Mouse (Mus musculus): ENCODE data around the gene Ttc21b. TPM values are rescaled to one million over a fixed set of nuclear protein-coding genes. Genes with fewer than 3 reads are reported as not detected.
"Not testable (repeated sequence)": the region's sequence is repeated elsewhere in the genome, so short reads cannot be mapped to it uniquely, and the experiment has no call there.

The Ttc21b gene
- polyA plus RNA-seq, 1 experiment = 33.2 TPM

- H3K4me1 ChIP-seq (ENCODE audit: control insufficient read depth, insufficient read depth, low read length) = no peaks in the 10 kb centered on the region
- no peak overlapping the region for H3K27ac ChIP-seq (ENCODE audit: control insufficient read depth, insufficient read depth, low read depth, low read length)
- no peaks in the 10 kb centered on the region for H3K27me3 ChIP-seq (ENCODE audit: control insufficient read depth, insufficient read depth, low read length)
- TF ChIP-seq CTCF (IDR thresholded peaks at IDR 0.05; ENCODE audit: control insufficient read depth, insufficient read depth, insufficient replicate concordance, low read depth, low read length) = no peak
- TF ChIP-seq POLR2A (IDR thresholded peaks at IDR 0.05; ENCODE audit: control insufficient read depth, low read depth, low read length) = no peak
- H3K36me3 ChIP-seq (ENCODE audit: control insufficient read depth, insufficient read depth, low read length) = peaks cover 1% of the 10 kb centered on the region; the same call in 1 of the 2 replicates
- H3K4me3 ChIP-seq (ENCODE audit: control insufficient read depth, low read depth, low read length) = no peak overlapping the region
These were observed 47.1 kb downstream of the Ttc21b start for GRCm38 (mm10) chr2:66209353-66209752.

GRCm38 (mm10) chr2:66206796-66207195, 49.6 kb downstream of the Ttc21b start:
- Histone ChIP-seq H3K4me3 (ENCODE audit: control insufficient read depth, low read depth, low read length) (no peak overlapping the region), H3K27me3 (ENCODE audit: control insufficient read depth, insufficient read depth, low read length) (no peaks in the 10 kb centered on the region), H3K4me1 (ENCODE audit: control insufficient read depth, insufficient read depth, low read length) (no peaks in the 10 kb centered on the region), H3K27ac (ENCODE audit: control insufficient read depth, insufficient read depth, low read depth, low read length) (no peak overlapping the region), H3K36me3 (ENCODE audit: control insufficient read depth, insufficient read depth, low read length) (peaks cover 1% of the 10 kb centered on the region)
- TF ChIP-seq CTCF (IDR thresholded peaks at IDR 0.05; ENCODE audit: control insufficient read depth, insufficient read depth, insufficient replicate concordance, low read depth, low read length) (no peak), POLR2A (IDR thresholded peaks at IDR 0.05; ENCODE audit: control insufficient read depth, low read depth, low read length) (no peak)

GRCm38 (mm10) chr2:66204218-66204617, 52.2 kb downstream of the Ttc21b start:
- H3K36me3 ChIP-seq (ENCODE audit: control insufficient read depth, insufficient read depth, low read length) = no peaks in the 10 kb centered on the region; the same call in none of the 2 replicates

GRCm38 (mm10) chr2:66200195-66200594, 56.2 kb downstream of the Ttc21b start:
- Histone ChIP-seq H3K27ac (ENCODE audit: control insufficient read depth, insufficient read depth, low read depth, low read length) (no peak overlapping the region), H3K27me3 (ENCODE audit: control insufficient read depth, insufficient read depth, low read length) (no peaks in the 10 kb centered on the region), H3K4me3 (ENCODE audit: control insufficient read depth, low read depth, low read length) (no peak overlapping the region), H3K36me3 (ENCODE audit: control insufficient read depth, insufficient read depth, low read length) (no peaks in the 10 kb centered on the region; the same call in none of the 2 replicates), H3K4me1 (ENCODE audit: control insufficient read depth, insufficient read depth, low read length) (no peaks in the 10 kb centered on the region)
- TF ChIP-seq CTCF (IDR thresholded peaks at IDR 0.05; ENCODE audit: control insufficient read depth, insufficient read depth, insufficient replicate concordance, low read depth, low read length) (no peak), POLR2A (IDR thresholded peaks at IDR 0.05; ENCODE audit: control insufficient read depth, low read depth, low read length) (no peak)

More at GRCm38 (mm10) chr2:66204218-66204617, 52.2 kb downstream of the Ttc21b start:
- TF ChIP-seq POLR2A (IDR thresholded peaks at IDR 0.05; ENCODE audit: control insufficient read depth, low read depth, low read length) (no peak), CTCF (IDR thresholded peaks at IDR 0.05; ENCODE audit: control insufficient read depth, insufficient read depth, insufficient replicate concordance, low read depth, low read length) (no peak)
- Histone ChIP-seq H3K27me3 (ENCODE audit: control insufficient read depth, insufficient read depth, low read length) (no peaks in the 10 kb centered on the region), H3K4me1 (ENCODE audit: control insufficient read depth, insufficient read depth, low read length) (no peaks in the 10 kb centered on the region), H3K4me3 (ENCODE audit: control insufficient read depth, low read depth, low read length) (no peak overlapping the region), H3K27ac (ENCODE audit: control insufficient read depth, insufficient read depth, low read depth, low read length) (no peak overlapping the region)

GRCm38 (mm10) chr2:66191691-66192100, 64.7 kb downstream of the Ttc21b start:
- Histone ChIP-seq H3K4me3 (ENCODE audit: control insufficient read depth, low read depth, low read length) (no peak overlapping the region), H3K27me3 (ENCODE audit: control insufficient read depth, insufficient read depth, low read length) (no peaks in the 10 kb centered on the region), H3K27ac (ENCODE audit: control insufficient read depth, insufficient read depth, low read depth, low read length) (no peak overlapping the region), H3K36me3 (ENCODE audit: control insufficient read depth, insufficient read depth, low read length) (no peaks in the 10 kb centered on the region), H3K4me1 (ENCODE audit: control insufficient read depth, insufficient read depth, low read length) (no peaks in the 10 kb centered on the region)
- TF ChIP-seq POLR2A (IDR thresholded peaks at IDR 0.05; ENCODE audit: control insufficient read depth, low read depth, low read length) = no peak
- no peak for TF ChIP-seq CTCF (IDR thresholded peaks at IDR 0.05; ENCODE audit: control insufficient read depth, insufficient read depth, insufficient replicate concordance, low read depth, low read length)

GRCm38 (mm10) chr2:66190157-66190556, 66.3 kb downstream of the Ttc21b start:
- TF ChIP-seq POLR2A (IDR thresholded peaks at IDR 0.05; ENCODE audit: control insufficient read depth, low read depth, low read length) (no peak), CTCF (IDR thresholded peaks at IDR 0.05; ENCODE audit: control insufficient read depth, insufficient read depth, insufficient replicate concordance, low read depth, low read length) (no peak)
- no peak overlapping the region for H3K4me3 ChIP-seq (ENCODE audit: control insufficient read depth, low read depth, low read length)
- no peaks in the 10 kb centered on the region for H3K4me1 ChIP-seq (ENCODE audit: control insufficient read depth, insufficient read depth, low read length)
- no peaks in the 10 kb centered on the region for H3K27me3 ChIP-seq (ENCODE audit: control insufficient read depth, insufficient read depth, low read length)
- no peaks in the 10 kb centered on the region for H3K36me3 ChIP-seq (ENCODE audit: control insufficient read depth, insufficient read depth, low read length)
- no peak overlapping the region for H3K27ac ChIP-seq (ENCODE audit: control insufficient read depth, insufficient read depth, low read depth, low read length)

- not testable (repeated sequence) for H3K4me3 ChIP-seq (ENCODE audit: control insufficient read depth, low read depth, low read length); H3K27ac ChIP-seq (ENCODE audit: control insufficient read depth, insufficient read depth, low read depth, low read length); H3K4me1 ChIP-seq (ENCODE audit: control insufficient read depth, insufficient read depth, low read length); H3K27me3 ChIP-seq (ENCODE audit: control insufficient read depth, insufficient read depth, low read length); H3K36me3 ChIP-seq (ENCODE audit: control insufficient read depth, insufficient read depth, low read length)
These were observed 67.2 kb downstream of the Ttc21b start for GRCm38 (mm10) chr2:66189197-66189596.

GRCm38 (mm10) chr2:66187520-66187919, 68.9 kb downstream of the Ttc21b start:
- no peak for TF ChIP-seq POLR2A (IDR thresholded peaks at IDR 0.05; ENCODE audit: control insufficient read depth, low read depth, low read length)
- no peak for TF ChIP-seq CTCF (IDR thresholded peaks at IDR 0.05; ENCODE audit: control insufficient read depth, insufficient read depth, insufficient replicate concordance, low read depth, low read length)
- Histone ChIP-seq H3K27me3 (ENCODE audit: control insufficient read depth, insufficient read depth, low read length) (no peaks in the 10 kb centered on the region), H3K27ac (ENCODE audit: control insufficient read depth, insufficient read depth, low read depth, low read length) (no peak overlapping the region), H3K4me1 (ENCODE audit: control insufficient read depth, insufficient read depth, low read length) (no peaks in the 10 kb centered on the region), H3K4me3 (ENCODE audit: control insufficient read depth, low read depth, low read length) (no peak overlapping the region), H3K36me3 (ENCODE audit: control insufficient read depth, insufficient read depth, low read length) (no peaks in the 10 kb centered on the region)
